Mouse (Mus musculus) bone marrow macrophage, adult 2 months (primary cell): Measurements from ENCODE around the gene Tpra1.
A peak's percentile ranks its signal among the peaks of the same experiment; 100 is the strongest.

Source experiments
- CTCF ChIP-seq: IDR thresholded peaks from 2 replicates; pipeline ENCODE4 v1.5.1; 2012; ENCODE audit warnings: low read depth, mild to moderate bottlenecking, low read length, moderate library complexity
- POLR2A ChIP-seq: IDR thresholded peaks from 2 replicates; pipeline ENCODE4 v1.6.1; 2012; ENCODE audit warnings: mild to moderate bottlenecking, low read depth, low read length, borderline replicate concordance

GRCm38 (mm10) chr6:88935735-88936276 is 33.8 kb downstream of the Tpra1 start:
- TF ChIP-seq CTCF (peak; percentile 41), POLR2A (no peak)
